Mouse (Mus musculus): ENCODE results near the gene Vldlr. TPM values are rescaled to one million over a fixed set of nuclear protein-coding genes. Genes with fewer than 3 reads are reported as not detected.

Vldlr gene
- polyA plus RNA-seq, 1 experiment from 2014 or later, result 18.5 TPM

DNA sequence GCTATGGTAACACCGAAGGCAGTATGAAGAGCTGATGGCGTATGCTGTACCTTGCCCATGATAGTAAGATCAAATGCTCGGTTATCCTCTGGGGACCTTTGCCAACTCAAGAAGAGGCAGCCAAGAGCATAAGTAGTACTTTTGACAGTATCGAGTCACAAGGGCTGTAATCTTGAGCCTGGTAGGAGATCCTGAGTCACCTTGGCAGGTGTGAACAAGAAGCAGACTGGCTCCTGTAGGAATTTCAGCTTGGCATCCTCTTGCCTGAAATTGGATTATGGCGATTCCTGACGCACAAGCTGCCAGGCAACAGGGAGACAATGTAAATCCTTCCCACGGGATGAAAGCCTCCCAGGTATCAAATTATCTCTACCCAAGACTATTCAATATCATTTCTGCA lies 32.8 kb upstream of the Vldlr start:
- DNase-seq, result no peak
- 84% methylated on average over 7 of the region's 7 CpGs for WGBS
- no peak for TF ChIP-seq CTCF (IDR thresholded peaks at IDR 0.05; ENCODE audit: low read depth)
- no peak overlapping the region for H3K27ac ChIP-seq (ENCODE audit: low read depth)
- no peak overlapping the region for H3K4me2 ChIP-seq
- no peak overlapping the region for H3K4me3 ChIP-seq (ENCODE audit: low read depth, low read length)
- ATAC-seq (ENCODE audit: insufficient read depth), result no peak
- no peaks in the 10 kb centered on the region for H3K36me3 ChIP-seq (ENCODE audit: insufficient read depth)
- H3K4me1 ChIP-seq (ENCODE audit: insufficient read depth), result peaks cover 8% of the 10 kb centered on the region; the same call in 1 of the 2 replicates
- H3K9me3 ChIP-seq (ENCODE audit: low read depth, low read length), result no peaks in the 10 kb centered on the region
- no peaks in the 10 kb centered on the region for H3K27me3 ChIP-seq (ENCODE audit: insufficient read depth, low read length)
- no peak overlapping the region for H3K9ac ChIP-seq

DNA sequence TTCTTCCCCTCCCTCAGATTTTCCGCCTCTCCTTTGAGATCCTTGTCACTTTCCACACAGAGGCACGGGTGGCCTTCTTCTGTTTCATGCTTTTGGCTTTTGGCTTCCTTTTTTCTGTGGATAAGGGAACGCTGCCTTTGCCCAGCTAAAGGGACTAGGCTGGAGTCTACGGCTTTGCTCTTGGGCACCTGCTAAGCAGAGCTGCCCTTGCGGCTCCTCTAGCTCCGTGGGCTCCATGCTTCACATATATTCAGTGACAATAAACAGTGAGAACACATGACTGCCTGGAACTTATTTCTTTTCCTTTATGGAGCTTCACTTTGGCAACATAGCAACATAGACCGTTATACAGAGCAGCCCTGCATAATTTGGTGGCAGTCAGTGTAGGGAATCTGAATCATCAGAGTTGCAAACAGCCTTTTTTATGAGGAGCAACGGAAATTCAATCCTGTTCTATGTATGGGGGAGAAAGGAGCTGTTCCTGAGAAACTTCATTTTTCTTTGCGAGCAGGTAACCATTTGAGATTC lies 12.5 kb upstream of the Vldlr start:
- no peak overlapping the region for H3K9ac ChIP-seq
- H3K4me2 ChIP-seq, result no peak overlapping the region
- no peak overlapping the region for H3K27ac ChIP-seq (ENCODE audit: low read depth)
- no peaks in the 10 kb centered on the region for H3K4me1 ChIP-seq (ENCODE audit: insufficient read depth)
- ATAC-seq (ENCODE audit: insufficient read depth) (no peak), DNase-seq (no peak)
- WGBS, result 72% methylated on average over 9 of the region's 9 CpGs
- H3K4me3 ChIP-seq (ENCODE audit: low read depth, low read length), result no peak overlapping the region
- H3K27me3 ChIP-seq (ENCODE audit: insufficient read depth, low read length), result no peaks in the 10 kb centered on the region
- no peak for TF ChIP-seq CTCF (IDR thresholded peaks at IDR 0.05; ENCODE audit: low read depth)
- no peaks in the 10 kb centered on the region for H3K9me3 ChIP-seq (ENCODE audit: low read depth, low read length)
- no peaks in the 10 kb centered on the region for H3K36me3 ChIP-seq (ENCODE audit: insufficient read depth)

DNA sequence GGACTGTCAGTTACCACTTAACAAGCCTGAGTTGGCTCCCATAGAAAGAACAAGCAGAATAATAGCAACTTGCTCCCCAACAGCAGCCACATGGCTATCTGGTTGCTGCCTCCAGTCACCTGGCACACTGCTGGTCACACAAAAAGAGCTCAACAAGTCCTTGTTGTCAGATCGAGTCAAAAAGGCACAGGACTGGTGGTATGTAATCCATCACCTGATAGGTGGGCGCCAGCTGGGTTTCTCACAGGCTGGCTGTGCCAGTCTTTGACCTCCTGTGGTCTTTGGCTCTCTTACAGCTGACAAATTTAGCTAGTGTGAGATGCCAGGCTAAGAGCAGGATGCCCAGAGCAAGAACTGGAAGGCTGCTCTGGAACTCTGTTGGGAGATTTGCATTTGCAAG lies 5.3 kb upstream of the Vldlr start:
- ATAC-seq (ENCODE audit: insufficient read depth) (no peak), DNase-seq (no peak)
- Histone ChIP-seq H3K36me3 (ENCODE audit: insufficient read depth) (no peaks in the 10 kb centered on the region), H3K27me3 (ENCODE audit: insufficient read depth, low read length) (peaks cover 11% of the 10 kb centered on the region), H3K4me3 (ENCODE audit: low read depth, low read length) (no peak overlapping the region), H3K4me1 (ENCODE audit: insufficient read depth) (no peaks in the 10 kb centered on the region), H3K27ac (ENCODE audit: low read depth) (no peak overlapping the region), H3K9ac (no peak overlapping the region), H3K9me3 (ENCODE audit: low read depth, low read length) (no peaks in the 10 kb centered on the region), H3K4me2 (no peak overlapping the region)
- TF ChIP-seq CTCF (IDR thresholded peaks at IDR 0.05; ENCODE audit: low read depth), result no peak
- 61% methylated on average over 2 of the region's 2 CpGs for WGBS

GRCm38 (mm10) chr19:27215596-27215995 lies 688 bp upstream of the Vldlr start:
- DNase-seq (no peak), ATAC-seq (ENCODE audit: insufficient read depth) (no peak)
- Histone ChIP-seq H3K9ac (no peak overlapping the region), H3K27me3 (ENCODE audit: insufficient read depth, low read length) (peaks cover 18% of the 10 kb centered on the region), H3K4me1 (ENCODE audit: insufficient read depth) (no peaks in the 10 kb centered on the region), H3K36me3 (ENCODE audit: insufficient read depth) (no peaks in the 10 kb centered on the region), H3K4me3 (ENCODE audit: low read depth, low read length) (no peak overlapping the region), H3K9me3 (ENCODE audit: low read depth, low read length) (no peaks in the 10 kb centered on the region), H3K27ac (ENCODE audit: low read depth) (no peak overlapping the region), H3K4me2 (no peak overlapping the region)
- no peak for TF ChIP-seq CTCF (IDR thresholded peaks at IDR 0.05; ENCODE audit: low read depth)
- WGBS, result 68% methylated on average over 4 of the region's 4 CpGs

GRCm38 (mm10) chr19:27216767-27217403 lies 601 bp downstream of the Vldlr start:
- WGBS, result 0% methylated on average over 41 of the region's 62 CpGs
- peak; percentile 71 for ATAC-seq (ENCODE audit: insufficient read depth)
- no peaks in the 10 kb centered on the region for H3K9me3 ChIP-seq (ENCODE audit: low read depth, low read length)
- H3K4me2 ChIP-seq, result peak overlapping the region; percentile 89
- H3K4me3 ChIP-seq (ENCODE audit: low read depth, low read length), result peak overlapping the region; percentile 66
- TF ChIP-seq CTCF (IDR thresholded peaks at IDR 0.05; ENCODE audit: low read depth), result peak; percentile 51
- H3K27ac ChIP-seq (ENCODE audit: low read depth), result peak overlapping the region; percentile 58; the same call in 1 of the 2 replicates
- DNase-seq, result peak; percentile 74
- H3K36me3 ChIP-seq (ENCODE audit: insufficient read depth), result no peaks in the 10 kb centered on the region
- H3K9ac ChIP-seq, result peak overlapping the region; percentile 72
- peaks cover 18% of the 10 kb centered on the region for H3K27me3 ChIP-seq (ENCODE audit: insufficient read depth, low read length)
- no peaks in the 10 kb centered on the region for H3K4me1 ChIP-seq (ENCODE audit: insufficient read depth)

GRCm38 (mm10) chr19:27217404-27217940 lies 1.2 kb downstream of the Vldlr start:
- no peaks in the 10 kb centered on the region for H3K4me1 ChIP-seq (ENCODE audit: insufficient read depth)
- peaks cover 18% of the 10 kb centered on the region for H3K27me3 ChIP-seq (ENCODE audit: insufficient read depth, low read length)
- H3K9ac ChIP-seq, result peak overlapping the region; percentile 72
- H3K4me2 ChIP-seq, result peak overlapping the region; percentile 89
- peak; percentile 62 for DNase-seq
- ATAC-seq (ENCODE audit: insufficient read depth), result peak; percentile 50
- H3K4me3 ChIP-seq (ENCODE audit: low read depth, low read length), result peak overlapping the region; percentile 66
- no peaks in the 10 kb centered on the region for H3K9me3 ChIP-seq (ENCODE audit: low read depth, low read length)
- no peaks in the 10 kb centered on the region for H3K36me3 ChIP-seq (ENCODE audit: insufficient read depth)
- TF ChIP-seq CTCF (IDR thresholded peaks at IDR 0.05; ENCODE audit: low read depth), result no peak
- under 1% methylated on average over 45 of the region's 52 CpGs for WGBS
- peak overlapping the region; percentile 58; the same call in 1 of the 2 replicates for H3K27ac ChIP-seq (ENCODE audit: low read depth)

- no peak for TF ChIP-seq CTCF (IDR thresholded peaks at IDR 0.05; ENCODE audit: low read depth)
- no peaks in the 10 kb centered on the region for H3K4me1 ChIP-seq (ENCODE audit: insufficient read depth)
- ATAC-seq (ENCODE audit: insufficient read depth) (peak; percentile 31), DNase-seq (peak; percentile 65)
- no peaks in the 10 kb centered on the region for H3K36me3 ChIP-seq (ENCODE audit: insufficient read depth)
- H3K9ac ChIP-seq, result peak overlapping the region; percentile 72
- H3K4me3 ChIP-seq (ENCODE audit: low read depth, low read length), result peak overlapping the region; percentile 66
- H3K27me3 ChIP-seq (ENCODE audit: insufficient read depth, low read length), result peaks cover 18% of the 10 kb centered on the region
- WGBS, result 0% methylated on average over 32 of the region's 32 CpGs
- peak overlapping the region; percentile 58; the same call in 1 of the 2 replicates for H3K27ac ChIP-seq (ENCODE audit: low read depth)
- peak overlapping the region; percentile 89 for H3K4me2 ChIP-seq
- H3K9me3 ChIP-seq (ENCODE audit: low read depth, low read length), result no peaks in the 10 kb centered on the region
Measured at GRCm38 (mm10) chr19:27217941-27218411, 1.7 kb downstream of the Vldlr start.

Measured in lung, embryonic 14.5 days (tissue).